Mouse (Mus musculus): Measurements from ENCODE around the gene Elf2. TPM values are rescaled to one million over a fixed set of nuclear protein-coding genes. Genes with fewer than 3 reads are reported as not detected.

The Elf2 gene
- polyA plus RNA-seq, 1 experiment, result 28.1 TPM

- Histone ChIP-seq H3K4me1 (ENCODE audit: control insufficient read depth, insufficient read depth, low read length) (peaks cover 17% of the 10 kb centered on the region; the same call in 1 of the 2 replicates), H3K27ac (ENCODE audit: insufficient read depth, low read depth, low read length) (peak overlapping the region; percentile 48; the same call in 1 of the 2 replicates), H3K36me3 (ENCODE audit: control insufficient read depth, insufficient read depth, low read length) (no peaks in the 10 kb centered on the region), H3K27me3 (replicated peaks; ENCODE audit: control insufficient read depth, insufficient read depth, low read length) (no peaks in the 10 kb centered on the region), H3K4me3 (ENCODE audit: insufficient read depth, low read depth, low read length) (no peak overlapping the region)
- TF ChIP-seq CTCF (conservative IDR thresholded peaks at IDR 0.05; ENCODE audit: insufficient read depth, insufficient read length, low read depth, low read length) (no peak), POLR2A (IDR thresholded peaks at IDR 0.05; ENCODE audit: low read depth, low read length) (no peak)
- 40% methylated on average over 5 of the region's 5 CpGs for WGBS
- DNase-seq, result peak; percentile 87
These were observed 107.0 kb downstream of the Elf2 start for GRCm38 (mm10) chr3:51233474-51233873.

DNA sequence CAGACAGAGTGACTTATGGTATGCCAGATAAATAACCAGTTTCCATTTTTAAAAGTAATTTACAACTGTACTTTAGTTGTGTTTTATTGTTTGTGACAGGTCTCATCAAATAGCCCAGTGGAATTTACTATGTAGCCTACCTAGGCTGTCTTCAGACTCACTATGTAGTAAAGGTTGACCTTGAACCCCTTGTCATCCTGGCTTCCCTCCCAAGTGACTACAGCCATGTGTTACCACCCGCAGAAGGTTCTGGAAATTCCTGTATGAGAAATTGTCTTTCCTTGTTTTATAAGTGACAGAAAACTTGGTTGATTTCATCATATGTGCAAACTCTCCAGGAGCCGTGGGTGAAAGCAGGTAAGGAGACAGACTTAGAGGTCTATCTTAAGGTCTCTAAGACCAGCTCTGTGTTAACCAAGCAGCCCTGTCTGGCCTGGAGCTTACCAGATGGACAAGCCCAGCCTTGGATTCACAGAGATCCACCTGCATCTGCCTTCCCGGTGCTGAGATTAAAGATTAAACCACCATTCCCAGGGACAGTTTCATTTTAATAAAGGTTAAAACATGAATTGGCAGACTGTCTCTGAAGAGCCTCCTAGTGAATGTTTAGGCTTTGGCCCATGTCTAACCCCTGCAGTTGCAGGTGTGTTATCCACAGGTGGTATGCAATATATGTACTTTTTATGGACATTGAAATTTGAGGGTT is 108.1 kb downstream of the Elf2 start:
- Histone ChIP-seq H3K27me3 (replicated peaks; ENCODE audit: control insufficient read depth, insufficient read depth, low read length) (no peaks in the 10 kb centered on the region), H3K4me3 (ENCODE audit: insufficient read depth, low read depth, low read length) (no peak overlapping the region), H3K27ac (ENCODE audit: insufficient read depth, low read depth, low read length) (no peak overlapping the region), H3K36me3 (ENCODE audit: control insufficient read depth, insufficient read depth, low read length) (no peaks in the 10 kb centered on the region), H3K4me1 (ENCODE audit: control insufficient read depth, insufficient read depth, low read length) (peaks cover 17% of the 10 kb centered on the region; the same call in 1 of the 2 replicates)
- WGBS, result 71% methylated on average over 3 of the region's 3 CpGs
- TF ChIP-seq CTCF (conservative IDR thresholded peaks at IDR 0.05; ENCODE audit: insufficient read depth, insufficient read length, low read depth, low read length) (no peak), POLR2A (IDR thresholded peaks at IDR 0.05; ENCODE audit: low read depth, low read length) (no peak)
- DNase-seq, result no peak

- H3K27ac ChIP-seq (ENCODE audit: insufficient read depth, low read depth, low read length), result peak overlapping the region; percentile 47
- TF ChIP-seq CTCF (conservative IDR thresholded peaks at IDR 0.05; ENCODE audit: insufficient read depth, insufficient read length, low read depth, low read length) (no peak), POLR2A (IDR thresholded peaks at IDR 0.05; ENCODE audit: low read depth, low read length) (no peak)
- WGBS, result 76% methylated on average over 3 of the region's 3 CpGs
These were observed 109.0 kb downstream of the Elf2 start for GRCm38 (mm10) chr3:51231499-51231898.

GRCm38 (mm10) chr3:51230886-51231285 is 109.6 kb downstream of the Elf2 start:
- WGBS, result 87% methylated on average over 5 of the region's 5 CpGs
- TF ChIP-seq CTCF (conservative IDR thresholded peaks at IDR 0.05; ENCODE audit: insufficient read depth, insufficient read length, low read depth, low read length) (no peak), POLR2A (IDR thresholded peaks at IDR 0.05; ENCODE audit: low read depth, low read length) (no peak)
- Histone ChIP-seq H3K36me3 (ENCODE audit: control insufficient read depth, insufficient read depth, low read length) (no peaks in the 10 kb centered on the region), H3K4me3 (ENCODE audit: insufficient read depth, low read depth, low read length) (no peak overlapping the region), H3K27me3 (replicated peaks; ENCODE audit: control insufficient read depth, insufficient read depth, low read length) (no peaks in the 10 kb centered on the region), H3K4me1 (ENCODE audit: control insufficient read depth, insufficient read depth, low read length) (peaks cover 23% of the 10 kb centered on the region; the same call in 1 of the 2 replicates), H3K27ac (ENCODE audit: insufficient read depth, low read depth, low read length) (no peak overlapping the region)
- no peak for DNase-seq

More at GRCm38 (mm10) chr3:51231499-51231898, 109.0 kb downstream of the Elf2 start:
- no peaks in the 10 kb centered on the region for H3K27me3 ChIP-seq (replicated peaks; ENCODE audit: control insufficient read depth, insufficient read depth, low read length)
- H3K4me1 ChIP-seq (ENCODE audit: control insufficient read depth, insufficient read depth, low read length), result peaks cover 17% of the 10 kb centered on the region; the same call in 1 of the 2 replicates
- no peak for DNase-seq
- no peaks in the 10 kb centered on the region for H3K36me3 ChIP-seq (ENCODE audit: control insufficient read depth, insufficient read depth, low read length)
- H3K4me3 ChIP-seq (ENCODE audit: insufficient read depth, low read depth, low read length), result no peak overlapping the region

DNA sequence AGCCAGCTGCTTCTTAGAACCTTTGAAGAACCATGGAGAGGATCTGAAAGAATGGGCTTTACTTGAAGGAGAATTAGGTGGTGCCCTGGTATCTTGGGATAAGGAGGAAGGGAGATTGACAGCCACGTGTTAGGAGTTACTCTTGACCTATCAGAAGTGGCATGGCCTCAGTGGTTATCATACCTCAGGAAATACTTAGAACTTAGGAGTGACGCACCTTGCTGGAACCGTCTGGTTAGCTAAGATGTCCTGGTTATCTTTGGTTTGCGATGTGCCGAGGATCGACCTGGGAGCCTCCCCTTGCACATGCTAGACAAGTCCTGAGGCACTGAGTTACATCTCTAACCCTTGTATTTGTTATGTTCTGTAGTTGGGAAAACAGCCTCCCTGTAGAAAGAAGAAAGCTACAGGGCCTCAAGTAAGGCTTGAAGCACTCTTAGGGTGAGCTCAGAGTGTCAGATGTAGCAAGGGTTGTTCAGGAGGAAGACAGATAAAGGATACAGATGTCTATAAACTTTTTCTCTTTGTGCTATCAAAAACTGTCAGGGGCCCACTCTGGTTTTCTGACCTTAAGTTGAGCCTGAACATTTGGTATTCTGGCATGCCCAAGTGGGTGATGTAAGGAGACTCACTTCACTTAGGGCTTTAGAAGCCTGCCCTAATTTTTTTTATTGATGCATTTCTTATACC is 110.2 kb downstream of the Elf2 start:
- Histone ChIP-seq H3K4me1 (ENCODE audit: control insufficient read depth, insufficient read depth, low read length) (peaks cover 23% of the 10 kb centered on the region; the same call in 1 of the 2 replicates), H3K27me3 (replicated peaks; ENCODE audit: control insufficient read depth, insufficient read depth, low read length) (no peaks in the 10 kb centered on the region), H3K4me3 (ENCODE audit: insufficient read depth, low read depth, low read length) (no peak overlapping the region), H3K27ac (ENCODE audit: insufficient read depth, low read depth, low read length) (no peak overlapping the region), H3K36me3 (ENCODE audit: control insufficient read depth, insufficient read depth, low read length) (no peaks in the 10 kb centered on the region)
- 95% methylated on average over 6 of the region's 6 CpGs for WGBS
- TF ChIP-seq CTCF (conservative IDR thresholded peaks at IDR 0.05; ENCODE audit: insufficient read depth, insufficient read length, low read depth, low read length) (no peak), POLR2A (IDR thresholded peaks at IDR 0.05; ENCODE audit: low read depth, low read length) (no peak)
- no peak for DNase-seq

DNA sequence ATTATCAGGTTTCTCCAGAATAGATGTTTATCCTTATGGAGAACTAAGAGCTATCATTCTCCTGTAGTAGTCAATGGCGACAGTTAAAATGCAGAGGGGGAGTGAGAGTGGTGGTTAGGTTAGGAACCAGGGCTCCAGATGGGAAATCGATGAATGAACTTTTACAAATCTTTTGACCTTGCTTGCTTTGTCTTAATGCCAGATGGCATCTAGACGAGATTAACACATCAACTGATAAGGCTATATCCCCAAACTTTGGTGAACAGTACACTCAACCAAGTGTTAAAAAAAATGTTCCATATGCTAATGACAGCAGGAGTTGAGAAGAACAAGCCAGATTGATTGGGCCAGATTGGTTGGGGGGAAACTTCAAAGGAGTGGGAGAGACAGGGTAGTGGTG is 111.2 kb downstream of the Elf2 start:
- Histone ChIP-seq H3K27ac (ENCODE audit: insufficient read depth, low read depth, low read length) (no peak overlapping the region), H3K36me3 (ENCODE audit: control insufficient read depth, insufficient read depth, low read length) (no peaks in the 10 kb centered on the region), H3K27me3 (replicated peaks; ENCODE audit: control insufficient read depth, insufficient read depth, low read length) (no peaks in the 10 kb centered on the region), H3K4me3 (ENCODE audit: insufficient read depth, low read depth, low read length) (no peak overlapping the region), H3K4me1 (ENCODE audit: control insufficient read depth, insufficient read depth, low read length) (peaks cover 21% of the 10 kb centered on the region; the same call in 1 of the 2 replicates)
- no peak for DNase-seq
- WGBS, result 91% methylated on average over 3 of the region's 3 CpGs
- TF ChIP-seq CTCF (conservative IDR thresholded peaks at IDR 0.05; ENCODE audit: insufficient read depth, insufficient read length, low read depth, low read length) (no peak), POLR2A (IDR thresholded peaks at IDR 0.05; ENCODE audit: low read depth, low read length) (no peak)

DNA sequence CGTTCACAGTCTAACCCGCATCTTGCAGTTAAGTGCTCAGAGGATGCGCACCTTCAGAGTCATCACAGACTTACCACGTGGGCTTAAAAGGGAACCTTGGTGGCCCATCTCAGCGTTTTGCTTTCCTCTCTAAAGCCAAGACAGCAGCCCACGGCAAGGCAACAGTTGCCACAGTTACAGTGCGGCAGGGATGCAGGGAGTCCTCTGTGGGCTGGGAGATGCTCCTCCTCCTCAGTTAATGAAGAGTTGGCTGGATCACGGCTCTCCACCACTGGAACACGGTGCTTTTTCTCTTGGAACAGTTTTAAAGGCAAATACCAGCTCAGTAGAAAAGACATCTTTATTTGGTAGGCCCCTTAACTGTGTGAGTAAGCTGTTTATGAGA is 111.7 kb downstream of the Elf2 start:
- DNase-seq, result no peak
- Histone ChIP-seq H3K27ac (ENCODE audit: insufficient read depth, low read depth, low read length) (no peak overlapping the region), H3K4me3 (ENCODE audit: insufficient read depth, low read depth, low read length) (no peak overlapping the region), H3K4me1 (ENCODE audit: control insufficient read depth, insufficient read depth, low read length) (peaks cover 17% of the 10 kb centered on the region; the same call in 1 of the 2 replicates), H3K27me3 (replicated peaks; ENCODE audit: control insufficient read depth, insufficient read depth, low read length) (no peaks in the 10 kb centered on the region), H3K36me3 (ENCODE audit: control insufficient read depth, insufficient read depth, low read length) (no peaks in the 10 kb centered on the region)
- WGBS, result 76% methylated on average over 9 of the region's 9 CpGs
- no peak for TF ChIP-seq POLR2A (IDR thresholded peaks at IDR 0.05; ENCODE audit: low read depth, low read length)
